Mouse (Mus musculus): ENCODE measurements around the gene Il4i1.
"Not testable (repeated sequence)": the region's sequence is repeated elsewhere in the genome, so short reads cannot be mapped to it uniquely, and the experiment has no call there.

The Il4i1 gene

DNA sequence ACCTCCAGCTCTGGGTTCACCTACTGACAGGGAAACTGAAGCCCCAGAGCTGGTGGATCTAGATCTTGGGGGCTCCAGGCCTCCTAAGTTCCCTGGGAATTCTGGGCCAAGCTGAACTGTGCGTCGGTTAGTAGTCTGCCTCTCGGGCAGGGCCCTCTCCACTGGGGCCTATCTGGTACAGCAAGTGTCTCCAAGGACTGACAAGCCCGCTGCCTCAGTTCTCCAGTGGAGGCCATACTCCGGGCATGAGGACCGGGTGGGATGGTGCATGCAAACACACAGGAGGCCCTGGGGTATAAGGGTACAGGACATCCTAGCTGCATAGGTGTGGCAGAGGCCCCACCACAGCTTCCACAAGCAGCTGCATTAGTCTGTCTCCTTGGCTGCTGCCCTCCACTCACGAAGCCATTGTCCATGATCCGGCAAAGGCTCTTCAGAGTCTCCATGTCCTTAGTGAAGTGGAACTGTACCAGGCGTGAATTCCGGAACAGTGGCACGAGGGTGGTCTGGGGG, 47.9 kb downstream of the Il4i1 start:
- DNase-seq (ENCODE audit: low spot score in 2 of 2), result no peak

- DNase-seq (ENCODE audit: low spot score in 2 of 2), result no peak
These were observed 48.7 kb downstream of the Il4i1 start for GRCm38 (mm10) chr7:44864595-44865542.

DNA sequence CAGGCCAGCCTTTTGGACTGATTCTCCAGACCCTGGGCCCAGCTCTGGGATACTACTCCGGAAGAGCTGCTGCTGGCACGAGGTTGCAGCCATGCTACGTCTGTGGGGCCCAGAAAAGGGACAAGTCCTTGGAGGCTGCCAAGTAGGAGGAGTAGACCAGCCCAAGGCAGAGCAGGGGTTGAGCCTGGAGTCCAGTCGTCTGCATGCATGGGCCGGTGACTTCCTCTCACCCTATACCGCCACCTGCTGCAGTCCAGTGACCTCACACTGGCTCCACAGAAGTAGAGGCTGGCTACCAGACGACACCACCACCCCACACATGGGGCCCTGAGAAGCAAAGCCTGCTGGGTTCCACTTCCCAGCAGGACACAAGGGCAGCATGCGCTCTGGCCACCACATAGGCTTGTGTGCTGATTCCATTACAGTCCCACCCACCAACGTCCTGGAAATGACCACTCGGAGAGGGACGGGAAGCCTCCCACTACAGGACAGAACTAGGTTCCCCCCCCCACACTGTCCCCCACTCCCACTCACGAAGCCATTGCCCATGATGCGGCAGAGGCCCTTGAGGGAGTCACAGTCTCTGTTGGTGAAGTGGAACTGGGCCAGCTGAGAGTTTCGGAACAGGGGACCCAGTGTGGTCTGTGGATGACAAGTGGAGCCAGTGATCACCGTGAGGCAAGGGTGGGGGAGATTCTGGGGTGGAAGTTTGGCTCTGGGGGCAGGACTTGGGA, 50.3 kb downstream of the Il4i1 start:
- peak in 1 of 2 experiments; percentile 64 for DNase-seq (ENCODE audit: low spot score in 2 of 2)

GRCm38 (mm10) chr7:44867010-44867702, 51.0 kb downstream of the Il4i1 start:
- no peak for DNase-seq (ENCODE audit: low spot score in 2 of 2)

DNA sequence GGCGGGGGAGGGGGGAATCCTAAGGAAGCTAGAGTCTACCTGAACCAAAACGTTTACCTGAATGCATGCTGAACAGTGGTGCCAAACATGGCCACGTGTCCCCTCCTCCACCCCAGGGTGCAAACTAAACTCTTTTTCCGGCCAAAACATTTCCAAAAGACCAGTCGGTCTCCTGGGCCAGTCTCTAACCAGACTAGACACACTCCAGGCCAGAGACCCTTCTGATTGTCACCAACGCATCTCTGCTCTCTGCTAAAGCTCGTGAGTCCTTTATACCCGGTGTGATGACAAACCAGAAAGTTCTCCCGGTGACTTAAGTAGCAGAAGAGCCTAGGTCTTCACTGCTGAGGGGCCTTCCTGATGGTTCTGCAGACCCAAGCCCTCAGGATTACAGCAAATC, 51.6 kb downstream of the Il4i1 start:
- no peak for DNase-seq (ENCODE audit: low spot score in 2 of 2)

GRCm38 (mm10) chr7:44868465-44868864, 52.3 kb downstream of the Il4i1 start:
- DNase-seq (ENCODE audit: low spot score in 2 of 2), result peak in 1 of 2 experiments; percentile 45

- DNase-seq (ENCODE audit: low spot score in 2 of 2), result peak; percentile 70 to 74
These were observed 52.9 kb downstream of the Il4i1 start for GRCm38 (mm10) chr7:44868919-44869696.

DNA sequence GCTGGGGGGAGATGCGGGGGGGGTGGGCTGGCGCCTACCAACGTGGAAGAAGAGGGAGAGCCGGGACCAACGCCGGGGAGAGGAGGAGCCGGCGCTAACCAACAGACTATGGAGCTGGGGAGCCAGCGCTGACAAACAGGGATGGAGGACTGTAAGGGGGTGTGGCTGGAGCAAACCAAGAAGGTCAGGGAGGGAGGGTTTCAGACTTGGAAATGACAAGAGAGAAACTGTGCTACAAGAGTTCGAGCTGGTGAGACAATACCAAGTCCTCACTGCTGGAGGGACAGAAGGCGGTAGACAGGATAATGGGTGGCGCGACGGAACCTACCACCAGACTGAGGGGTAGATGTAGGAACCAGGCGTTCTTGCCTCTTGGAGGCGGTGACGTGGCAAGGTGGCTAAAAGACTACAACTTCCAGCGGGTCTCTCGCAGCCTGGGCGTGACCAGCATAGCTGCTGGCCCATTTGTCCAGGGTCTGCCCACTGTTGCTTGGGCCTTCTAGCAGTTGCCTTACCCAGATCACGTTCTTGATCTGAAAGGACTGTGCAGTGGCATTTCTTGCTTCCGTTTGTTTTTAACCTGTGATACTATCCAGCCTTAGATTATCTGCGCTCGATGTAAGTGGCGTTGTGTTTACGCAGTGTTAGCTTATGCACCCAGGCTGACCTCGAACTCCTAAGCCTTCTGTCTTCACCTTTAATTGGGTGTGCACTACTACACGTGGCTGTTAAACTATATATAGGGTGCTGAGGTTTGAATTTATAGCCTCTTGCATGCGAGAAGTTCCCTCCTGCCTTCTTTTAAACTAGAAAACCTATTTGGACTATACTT, 53.7 kb downstream of the Il4i1 start, which contains the start of gene Ptov1:
Gene Ptov1 (minus strand): TSS at position 92 of the 832 bp plus-strand sequence.
- peak; percentile 97 to 99 for DNase-seq (ENCODE audit: low spot score in 2 of 2)

DNA sequence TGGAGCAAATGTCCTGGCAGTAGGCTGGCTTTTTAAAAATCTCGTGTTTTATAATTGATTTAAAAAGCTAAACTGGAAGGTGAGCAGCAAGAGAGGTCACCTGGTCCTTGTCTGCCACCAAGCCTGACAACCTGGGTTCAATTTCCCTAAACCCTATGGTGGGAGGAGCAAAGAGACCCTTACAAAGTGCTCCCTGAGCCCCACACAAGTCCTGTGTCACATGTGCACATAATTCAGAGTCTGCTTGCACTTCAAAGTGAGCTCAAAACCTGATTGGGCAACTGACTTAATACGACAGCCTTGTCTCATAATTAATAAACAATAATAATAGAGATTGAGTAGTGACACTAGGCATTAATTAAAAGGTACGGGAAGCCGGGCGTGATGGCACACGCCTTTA, 54.4 kb downstream of the Il4i1 start:
- no peak for DNase-seq (ENCODE audit: low spot score in 2 of 2)

GRCm38 (mm10) chr7:44871181-44871580, 55.0 kb downstream of the Il4i1 start:
- DNase-seq (ENCODE audit: low spot score in 2 of 2), result no peak

- DNase-seq (ENCODE audit: low spot score in 2 of 2), result not testable (repeated sequence)
These were observed 55.6 kb downstream of the Il4i1 start for GRCm38 (mm10) chr7:44871774-44872173.

- DNase-seq (ENCODE audit: low spot score in 2 of 2), result no peak
These were observed 61.6 kb downstream of the Il4i1 start for GRCm38 (mm10) chr7:44877833-44878232.

GRCm38 (mm10) chr7:44883036-44883435, 66.8 kb downstream of the Il4i1 start:
- no peak for DNase-seq (ENCODE audit: low spot score in 2 of 2)

GRCm38 (mm10) chr7:44884637-44885036, 68.5 kb downstream of the Il4i1 start:
- DNase-seq (ENCODE audit: low spot score in 2 of 2), result no peak

DNA sequence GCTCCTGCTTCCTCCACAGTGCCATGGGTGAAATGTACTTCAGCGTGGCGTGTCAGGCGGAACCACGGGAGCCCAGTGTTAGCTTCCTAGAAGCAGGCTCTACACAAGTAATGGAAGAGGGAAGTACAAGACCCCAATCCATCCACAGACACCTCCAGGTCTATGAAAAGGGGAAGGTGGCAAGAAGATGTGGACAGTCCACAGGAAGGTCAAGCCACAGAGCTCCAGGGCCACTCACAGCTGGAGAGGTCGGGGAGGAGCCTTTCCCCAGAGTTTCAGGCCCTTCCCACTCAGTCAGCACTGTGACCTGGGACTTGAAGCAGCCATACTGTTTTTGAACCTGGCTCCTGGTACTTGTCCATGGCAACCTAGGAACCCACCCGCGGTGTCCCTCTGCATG, 70.8 kb downstream of the Il4i1 start:
- no peak for DNase-seq (ENCODE audit: low spot score in 2 of 2)

GRCm38 (mm10) chr7:44888256-44889105, 72.3 kb downstream of the Il4i1 start:
- DNase-seq (ENCODE audit: low spot score in 2 of 2), result no peak

DNA sequence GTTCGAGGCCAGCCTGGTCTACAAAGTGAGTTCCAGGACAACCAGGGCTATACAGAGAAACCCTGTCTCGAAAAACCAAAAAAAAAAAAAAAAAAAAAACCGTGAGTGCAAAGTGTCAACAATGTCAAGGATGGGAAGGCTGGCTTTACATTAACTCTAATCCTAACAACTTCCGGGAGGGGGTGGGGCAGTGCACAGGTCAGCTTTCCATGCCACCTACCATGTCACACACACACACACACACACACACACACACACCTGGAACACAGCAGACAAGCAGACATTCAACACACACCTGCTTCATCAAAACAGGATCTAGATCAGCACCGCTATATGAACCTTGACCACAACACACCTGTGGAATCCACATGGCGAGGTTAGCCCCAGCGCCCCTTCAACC, 74.0 kb downstream of the Il4i1 start:
- DNase-seq (ENCODE audit: low spot score in 2 of 2), result no peak
